Mouse (Mus musculus): ENCODE results near the gene Metrn.

DNA sequence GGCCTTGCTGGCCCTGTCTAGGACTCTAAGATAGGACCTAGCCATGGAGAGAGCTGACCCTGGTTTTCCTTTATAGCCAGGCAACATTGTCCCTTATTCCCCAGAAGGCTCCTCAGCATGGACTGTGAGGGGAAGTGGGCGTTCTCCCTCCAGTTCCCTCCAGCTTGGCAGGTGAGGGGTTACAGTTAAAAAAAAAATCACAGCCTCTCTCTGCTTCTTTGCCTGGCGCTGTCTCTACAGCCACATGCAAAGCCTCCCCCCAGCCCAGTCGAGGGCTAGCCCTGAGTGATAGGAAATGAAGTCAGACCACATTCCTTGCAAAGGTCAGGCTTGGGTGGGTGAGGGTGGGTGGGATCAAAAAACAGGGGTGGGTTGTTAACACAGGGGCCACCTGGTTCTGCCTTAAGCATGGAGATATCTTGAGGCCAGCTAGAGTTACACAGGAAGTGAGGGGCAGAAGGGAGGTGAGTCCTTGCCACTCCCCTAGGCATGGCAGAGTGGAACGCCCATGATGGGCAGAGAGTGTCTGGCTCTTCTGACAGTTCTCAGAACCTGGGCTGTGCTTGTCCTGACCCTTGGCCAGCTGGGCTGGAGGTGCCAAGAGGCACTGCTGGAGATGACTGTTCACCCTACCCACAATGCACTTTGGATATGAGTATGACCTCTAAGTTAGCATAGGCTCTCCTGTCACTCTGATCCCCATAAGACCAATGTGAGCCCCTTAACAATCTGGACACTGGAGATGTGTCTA lies 41.1 kb downstream of the Metrn start:
- no peak for TF ChIP-seq CTCF (IDR thresholded peaks at IDR 0.05; ENCODE audit: borderline replicate concordance, insufficient read depth, low read length)
- no peak for TF ChIP-seq POLR2A (IDR thresholded peaks at IDR 0.05; ENCODE audit: low read depth, low read length)

All from embryonic fibroblast, embryonic 13.5 days (primary cell).